Mouse (Mus musculus): Measurements from ENCODE around the gene Ola1. TPM values are rescaled to one million over a fixed set of nuclear protein-coding genes. Genes with fewer than 3 reads are reported as not detected.

Gene Ola1
- polyA plus RNA-seq, 1 experiment = 69.6 TPM

GRCm38 (mm10) chr2:73079311-73079710 lies 139.4 kb downstream of the Ola1 start:
- TF ChIP-seq CTCF (IDR thresholded peaks at IDR 0.05; ENCODE audit: extremely low read depth, insufficient read depth, low read length) = no peak
- no peak for TF ChIP-seq POLR2A (IDR thresholded peaks at IDR 0.05; ENCODE audit: extremely low read depth, insufficient read depth, low read length)
- H3K4me1 ChIP-seq (ENCODE audit: control insufficient read depth, insufficient read depth, low read length) = no peaks in the 10 kb centered on the region
- H3K27ac ChIP-seq (ENCODE audit: insufficient read depth, low read length) = no peak overlapping the region
- H3K4me3 ChIP-seq (ENCODE audit: insufficient read depth, low read length) = no peak overlapping the region

GRCm38 (mm10) chr2:73073811-73074472 lies 144.8 kb downstream of the Ola1 start:
- no peak overlapping the region for H3K4me3 ChIP-seq (ENCODE audit: insufficient read depth, low read length)
- no peak for TF ChIP-seq POLR2A (IDR thresholded peaks at IDR 0.05; ENCODE audit: extremely low read depth, insufficient read depth, low read length)
- no peak for TF ChIP-seq CTCF (IDR thresholded peaks at IDR 0.05; ENCODE audit: extremely low read depth, insufficient read depth, low read length)
- H3K27ac ChIP-seq (ENCODE audit: insufficient read depth, low read length) = no peak overlapping the region
- no peaks in the 10 kb centered on the region; the same call in 1 of the 2 replicates for H3K4me1 ChIP-seq (ENCODE audit: control insufficient read depth, insufficient read depth, low read length)

- TF ChIP-seq POLR2A (IDR thresholded peaks at IDR 0.05; ENCODE audit: extremely low read depth, insufficient read depth, low read length) (no peak), CTCF (IDR thresholded peaks at IDR 0.05; ENCODE audit: extremely low read depth, insufficient read depth, low read length) (no peak)
- Histone ChIP-seq H3K27ac (ENCODE audit: insufficient read depth, low read length) (no peak overlapping the region), H3K4me3 (ENCODE audit: insufficient read depth, low read length) (no peak overlapping the region), H3K4me1 (ENCODE audit: control insufficient read depth, insufficient read depth, low read length) (no peaks in the 10 kb centered on the region; the same call in 1 of the 2 replicates)
These were observed 147.5 kb downstream of the Ola1 start for GRCm38 (mm10) chr2:73071201-73071600.

GRCm38 (mm10) chr2:73070449-73071076 lies 148.2 kb downstream of the Ola1 start:
- no peaks in the 10 kb centered on the region; the same call in 1 of the 2 replicates for H3K4me1 ChIP-seq (ENCODE audit: control insufficient read depth, insufficient read depth, low read length)
- no peak overlapping the region for H3K27ac ChIP-seq (ENCODE audit: insufficient read depth, low read length)
- H3K4me3 ChIP-seq (ENCODE audit: insufficient read depth, low read length) = no peak overlapping the region
- TF ChIP-seq POLR2A (IDR thresholded peaks at IDR 0.05; ENCODE audit: extremely low read depth, insufficient read depth, low read length) (no peak), CTCF (IDR thresholded peaks at IDR 0.05; ENCODE audit: extremely low read depth, insufficient read depth, low read length) (no peak)

- Histone ChIP-seq H3K4me3 (ENCODE audit: insufficient read depth, low read length) (no peak overlapping the region), H3K27ac (ENCODE audit: insufficient read depth, low read length) (no peak overlapping the region), H3K4me1 (ENCODE audit: control insufficient read depth, insufficient read depth, low read length) (no peaks in the 10 kb centered on the region; the same call in 1 of the 2 replicates)
- TF ChIP-seq POLR2A (IDR thresholded peaks at IDR 0.05; ENCODE audit: extremely low read depth, insufficient read depth, low read length) (no peak), CTCF (IDR thresholded peaks at IDR 0.05; ENCODE audit: extremely low read depth, insufficient read depth, low read length) (no peak)
These were observed 149.4 kb downstream of the Ola1 start for GRCm38 (mm10) chr2:73069223-73069825.

GRCm38 (mm10) chr2:73066307-73067167 lies 152.2 kb downstream of the Ola1 start:
- no peaks in the 10 kb centered on the region for H3K4me1 ChIP-seq (ENCODE audit: control insufficient read depth, insufficient read depth, low read length)
- TF ChIP-seq POLR2A (IDR thresholded peaks at IDR 0.05; ENCODE audit: extremely low read depth, insufficient read depth, low read length) (no peak), CTCF (IDR thresholded peaks at IDR 0.05; ENCODE audit: extremely low read depth, insufficient read depth, low read length) (no peak)
- no peak overlapping the region for H3K27ac ChIP-seq (ENCODE audit: insufficient read depth, low read length)
- H3K4me3 ChIP-seq (ENCODE audit: insufficient read depth, low read length) = no peak overlapping the region

GRCm38 (mm10) chr2:73063911-73064619 lies 154.7 kb downstream of the Ola1 start:
- Histone ChIP-seq H3K4me3 (ENCODE audit: insufficient read depth, low read length) (no peak overlapping the region), H3K27ac (ENCODE audit: insufficient read depth, low read length) (no peak overlapping the region), H3K4me1 (ENCODE audit: control insufficient read depth, insufficient read depth, low read length) (no peaks in the 10 kb centered on the region)
- no peak for TF ChIP-seq POLR2A (IDR thresholded peaks at IDR 0.05; ENCODE audit: extremely low read depth, insufficient read depth, low read length)
- TF ChIP-seq CTCF (IDR thresholded peaks at IDR 0.05; ENCODE audit: extremely low read depth, insufficient read depth, low read length) = no peak

GRCm38 (mm10) chr2:73060259-73060585 lies 158.5 kb downstream of the Ola1 start:
- no peaks in the 10 kb centered on the region for H3K4me1 ChIP-seq (ENCODE audit: control insufficient read depth, insufficient read depth, low read length)
- H3K27ac ChIP-seq (ENCODE audit: insufficient read depth, low read length) = no peak overlapping the region
- TF ChIP-seq CTCF (IDR thresholded peaks at IDR 0.05; ENCODE audit: extremely low read depth, insufficient read depth, low read length) = no peak
- H3K4me3 ChIP-seq (ENCODE audit: insufficient read depth, low read length) = no peak overlapping the region
